Mouse (Mus musculus) layer of hippocampus, adult 18-20 months (tissue): ENCODE measurements around the gene Ccdc85b. TPM values are rescaled to one million over a fixed set of nuclear protein-coding genes. Genes with fewer than 3 reads are reported as not detected.

Experiments used
- total RNA-seq, 2 experiments: library from RNA; stranded (reverse); gene quantifications; 2 replicates each; pipeline ENCODE4 v1.2.3; 2021

The Ccdc85b gene
- total RNA-seq, 2 experiments from 2014 or later = 36.5 to 37.0 TPM

Other genes starting within 250 kb of the Ccdc85b start
- 10 to 100 TPM; 52.1 to 52.5 TPM for gene Pacs1, start 184.8 kb downstream of the Ccdc85b start, total RNA-seq
- gene Sf3b2, start 162.4 kb downstream of the Ccdc85b start, total RNA-seq = 100 to 1,000 TPM; 215 to 219 TPM
- 100 to 1,000 TPM; 102 to 107 TPM for gene Gal3st3, start 159.6 kb downstream of the Ccdc85b start, total RNA-seq
- not detected for gene Catsper1, start 122.2 kb downstream of the Ccdc85b start, total RNA-seq
- gene Cst6, start 108.3 kb downstream of the Ccdc85b start, total RNA-seq = 10 to 100 TPM in 1 of 2 experiments, 1 to 10 TPM in 1; 8.6 to 10.4 TPM
- gene Eif1ad, start 91.2 kb downstream of the Ccdc85b start, total RNA-seq = 10 to 100 TPM; 20.2 to 22.0 TPM
- 10 to 100 TPM; 80.7 to 87.6 TPM for gene Banf1, start 90.7 kb downstream of the Ccdc85b start, total RNA-seq
- gene Sart1, start 69.2 kb downstream of the Ccdc85b start, total RNA-seq = 100 to 1,000 TPM in 1 of 2 experiments, 10 to 100 TPM in 1; 96.9 to 117 TPM
- gene Tsga10ip, start 55.4 kb downstream of the Ccdc85b start, total RNA-seq = under 1 TPM; 0.30 TPM
- 100 to 1,000 TPM; 347 to 383 TPM for gene Drap1, start 32.9 kb downstream of the Ccdc85b start, total RNA-seq
- 10 to 100 TPM; 74.7 to 75.3 TPM for gene AI837181, start 32.8 kb downstream of the Ccdc85b start, total RNA-seq
- gene Fosl1, start 10.3 kb downstream of the Ccdc85b start, total RNA-seq = not detected
- 10 to 100 TPM; 95.7 to 97.4 TPM for gene Fibp, start 2.7 kb upstream of the Ccdc85b start, total RNA-seq
- gene Ctsw, start 10.6 kb upstream of the Ccdc85b start, total RNA-seq = not detected
- gene Efemp2, start 16.1 kb upstream of the Ccdc85b start, total RNA-seq = 10 to 100 TPM; 11.6 to 13.1 TPM
- 10 to 100 TPM; 28.3 to 28.4 TPM for gene Mus81, start 30.5 kb upstream of the Ccdc85b start, total RNA-seq
- gene Cfl1, start 32.6 kb upstream of the Ccdc85b start, total RNA-seq = 1,000 to 10,000 TPM; 1,259 to 1,272 TPM
- gene 1700020D05Rik, start 45.9 kb upstream of the Ccdc85b start, total RNA-seq = 1 to 10 TPM; 4.3 to 6.4 TPM
- 10 to 100 TPM; 79.9 to 85.2 TPM for gene Snx32, start 52.6 kb upstream of the Ccdc85b start, total RNA-seq
- gene Ovol1, start 102.8 kb upstream of the Ccdc85b start, total RNA-seq = not detected
- gene Ap5b1, start 110.1 kb upstream of the Ccdc85b start, total RNA-seq = 1 to 10 TPM; 6.4 to 6.5 TPM
- 10 to 100 TPM; 72.0 to 79.8 TPM for gene Rnaseh2c, start 144.0 kb upstream of the Ccdc85b start, total RNA-seq
- gene Kat5, start 152.3 kb upstream of the Ccdc85b start, total RNA-seq = 10 to 100 TPM; 78.7 to 86.3 TPM
- gene Rela, start 179.6 kb upstream of the Ccdc85b start, total RNA-seq = 10 to 100 TPM; 16.2 to 21.1 TPM
- 10 to 100 TPM; 16.5 to 17.3 TPM for gene Sipa1, start 205.8 kb upstream of the Ccdc85b start, total RNA-seq
- 10 to 100 TPM; 17.6 to 18.1 TPM for gene Map3k11, start 230.8 kb upstream of the Ccdc85b start, total RNA-seq
- gene Pcnx3, start 231.0 kb upstream of the Ccdc85b start, total RNA-seq = 10 to 100 TPM; 58.3 to 68.6 TPM
- not detected for gene Kcnk7, start 246.5 kb upstream of the Ccdc85b start, total RNA-seq